Comparison of ENCODE assay signal across 8 mouse cellular contexts in genomic region chr6:49319595-49320315, GRCm38 (mm10). TPM values are rescaled to one million over a fixed set of nuclear protein-coding genes. Genes with fewer than 3 reads are reported as not detected.
DNase-seq lines count a peak whose midpoint lies in the region; ATAC-seq and TF ChIP-seq lines count a peak whose summit lies in the region.

No protein-coding gene starts in this region.

- 13% methylated on average over 13 of the region's 13 CpGs for whole genome bisulfite sequencing in heart, postnatal 0 days
- WGBS in embryonic facial prominence, embryonic 13.5 days, result 10% methylated on average over 13 of the region's 13 CpGs
- WGBS in limb, embryonic 15.5 days, result 11% methylated on average over 13 of the region's 13 CpGs
- 13% methylated on average over 13 of the region's 13 CpGs for WGBS in neural tube, embryonic 15.5 days

- H3K27me3 ChIP-seq in heart, postnatal 0 days (ENCODE audit: control insufficient read depth, insufficient read depth, low read length), result no peaks in the 10 kb centered on the region
- H3K27me3 ChIP-seq in embryonic facial prominence, embryonic 13.5 days, result no peaks in the 10 kb centered on the region
- H3K27me3 ChIP-seq in limb, embryonic 15.5 days, result no peaks in the 10 kb centered on the region
- no peaks in the 10 kb centered on the region for H3K27me3 ChIP-seq in neural tube, embryonic 15.5 days (replicated peaks)

- H3K36me3 ChIP-seq in heart, postnatal 0 days (replicated peaks; ENCODE audit: control insufficient read depth, insufficient read depth, low read length), result no peaks in the 10 kb centered on the region
- H3K36me3 ChIP-seq in ES-E14 (ENCODE audit: control insufficient read depth, insufficient read depth, low read length, poor library complexity, severe bottlenecking), result no peaks in the 10 kb centered on the region
- H3K36me3 ChIP-seq in embryonic facial prominence, embryonic 13.5 days, result no peaks in the 10 kb centered on the region
- H3K36me3 ChIP-seq in limb, embryonic 15.5 days, result no peaks in the 10 kb centered on the region
- H3K36me3 ChIP-seq in neural tube, embryonic 15.5 days, result no peaks in the 10 kb centered on the region

- ATAC-seq in heart, postnatal 0 days (ENCODE audit: insufficient read depth, low read depth), result no peak
- no peak for ATAC-seq in embryonic facial prominence, embryonic 13.5 days (ENCODE audit: insufficient number of reproducible peaks, insufficient read depth, low FRiP score, low TSS enrichment, low read depth)
- no peak for ATAC-seq in limb, embryonic 15.5 days (ENCODE audit: insufficient number of reproducible peaks, low FRiP score, low TSS enrichment, low read depth)
- peak; percentile 43 for ATAC-seq in neural tube, embryonic 15.5 days (ENCODE audit: low FRiP score)
- ATAC-seq in erythroid progenitor cell, adult 5-6 weeks (replicated peaks; ENCODE audit: low FRiP score, poor library complexity, severe bottlenecking), result no peak

- no peak for TF ChIP-seq CTCF in heart, postnatal 0 days (IDR thresholded peaks at IDR 0.05; ENCODE audit: low read depth)

- peak overlapping the region; percentile 63 for H3K4me2 ChIP-seq in heart, postnatal 0 days (ENCODE audit: low read depth, low read length)
- peak overlapping the region; percentile 65 for H3K4me2 ChIP-seq in embryonic facial prominence, embryonic 13.5 days
- peak overlapping the region; percentile 60 for H3K4me2 ChIP-seq in limb, embryonic 15.5 days
- peak overlapping the region; percentile 58 for H3K4me2 ChIP-seq in neural tube, embryonic 15.5 days

- peak overlapping the region; percentile 70 for H3K4me3 ChIP-seq in heart, postnatal 0 days (ENCODE audit: low read depth, low read length)
- peak overlapping the region; percentile 74 to 75 for H3K4me3 ChIP-seq in ES-E14 (ENCODE audit: insufficient read depth in 1 of 2, low read depth in 1 of 2, low read length in 2 of 2, poor library complexity in 1 of 2, severe bottlenecking in 1 of 2)
- peak overlapping the region; percentile 74 for H3K4me3 ChIP-seq in embryonic facial prominence, embryonic 13.5 days
- peak overlapping the region; percentile 88 for H3K4me3 ChIP-seq in limb, embryonic 15.5 days
- peak overlapping the region; percentile 86 for H3K4me3 ChIP-seq in neural tube, embryonic 15.5 days (replicated peaks)

- H3K9me3 ChIP-seq in heart, postnatal 0 days (replicated peaks; ENCODE audit: control insufficient read depth, low read length), result no peaks in the 10 kb centered on the region
- no peaks in the 10 kb centered on the region for H3K9me3 ChIP-seq in ES-E14 (ENCODE audit: control insufficient read depth, insufficient read depth, low read depth, low read length)
- H3K9me3 ChIP-seq in embryonic facial prominence, embryonic 13.5 days, result no peaks in the 10 kb centered on the region
- no peaks in the 10 kb centered on the region for H3K9me3 ChIP-seq in limb, embryonic 15.5 days
- H3K9me3 ChIP-seq in neural tube, embryonic 15.5 days (replicated peaks), result no peaks in the 10 kb centered on the region

- DNase-seq in heart, postnatal 0 days (ENCODE audit: low spot score), result peak; percentile 20
- no peak for DNase-seq in heart, postnatal 4 days
- DNase-seq in ES-E14 (ENCODE audit: low read depth, low spot score), result no peak
- no peak for DNase-seq in gastrocnemius, adult 8-10 months (ENCODE audit: low spot score in 2 of 2)

- in situ Hi-C loops in ES-E14 (cut with MboI; ENCODE audit: low sequenced_read_pairs in 2 of 2, unreplicated experiment in 2 of 2), result no loop called here

- peak overlapping the region; percentile 66 for H3K9ac ChIP-seq in heart, postnatal 0 days (replicated peaks; ENCODE audit: low read depth, low read length)
- peak overlapping the region; percentile 63 for H3K9ac ChIP-seq in ES-E14 (ENCODE audit: insufficient read depth, low read depth, low read length, poor library complexity, severe bottlenecking)
- H3K9ac ChIP-seq in embryonic facial prominence, embryonic 13.5 days, result peak overlapping the region; percentile 86
- H3K9ac ChIP-seq in limb, embryonic 15.5 days, result peak overlapping the region; percentile 80
- H3K9ac ChIP-seq in neural tube, embryonic 15.5 days (replicated peaks), result peak overlapping the region; percentile 76

- H3K4me1 ChIP-seq in heart, postnatal 0 days (ENCODE audit: control insufficient read depth, insufficient read depth), result no peaks in the 10 kb centered on the region; the same call in 1 of the 2 replicates
- H3K4me1 ChIP-seq in ES-E14 (ENCODE audit: control insufficient read depth in 2 of 2, insufficient read depth in 2 of 2, low read length in 2 of 2, poor library complexity in 1 of 2), result peaks cover 2 to 6% of the 10 kb centered on the region in 2 experiments; a peak in 1 of 4 replicates
- peaks cover 15% of the 10 kb centered on the region for H3K4me1 ChIP-seq in embryonic facial prominence, embryonic 13.5 days
- H3K4me1 ChIP-seq in limb, embryonic 15.5 days, result peaks cover 9% of the 10 kb centered on the region
- peaks cover 5% of the 10 kb centered on the region for H3K4me1 ChIP-seq in neural tube, embryonic 15.5 days

- TF ChIP-seq EP300 in heart, postnatal 0 days (IDR thresholded peaks at IDR 0.05; ENCODE audit: low read depth), result no peak

- H3K27ac ChIP-seq in heart, postnatal 0 days (ENCODE audit: low read depth), result peak overlapping the region; percentile 84
- peak overlapping the region; percentile 51 for H3K27ac ChIP-seq in ES-E14 (ENCODE audit: insufficient read depth, low read depth, low read length, poor library complexity, severe bottlenecking)
- H3K27ac ChIP-seq in embryonic facial prominence, embryonic 13.5 days, result peak overlapping the region; percentile 82
- H3K27ac ChIP-seq in limb, embryonic 15.5 days, result peak overlapping the region; percentile 87
- peak overlapping the region; percentile 91 for H3K27ac ChIP-seq in neural tube, embryonic 15.5 days (replicated peaks)

TF ChIP-seq in ES-E14, 5 proteins besides CTCF, POLR2A, EP300 and RAD21:
- no peak for TF ChIP-seq ZNF384 (IDR thresholded peaks at IDR 0.05; ENCODE audit: low read depth, low read length)
- TF ChIP-seq CHD2 (IDR thresholded peaks at IDR 0.05; ENCODE audit: low read depth, low read length), result no peak
- TF ChIP-seq HCFC1 (IDR thresholded peaks at IDR 0.05; ENCODE audit: borderline replicate concordance, insufficient read depth, low read length), result no peak
- peak; percentile 69 for TF ChIP-seq MAFK (IDR thresholded peaks at IDR 0.05; ENCODE audit: insufficient read depth, low read depth, low read length)
- no peak for TF ChIP-seq ZC3H11A (IDR thresholded peaks at IDR 0.05; ENCODE audit: borderline replicate concordance, low read depth, low read length)

RNA-seq across cellular contexts. Expression of gene Ccdc126, which starts 0.7 kb away (rescaled TPM):
- 4.3 and 6.9 TPM in 2 replicates for total RNA-seq in heart, postnatal 0 days (2014; rRNA removed; ENCODE audit: low replicate concordance)
- 8.3 and 9.2 TPM in 2 replicates for polyA plus RNA-seq in heart, postnatal 0 days (2015; fragmentation: Nextera tagmentation; extraction: Ambion mirVana)
- total RNA-seq in heart, postnatal 4 days (2021), result 1 to 10 TPM; 4.4 to 4.9 TPM
- total RNA-seq in ES-E14 (2012; rRNA removed), result 8.4 and 8.7 TPM in 2 replicates
- polyA plus RNA-seq in embryonic facial prominence, embryonic 13.5 days (2015; fragmentation: Nextera tagmentation; extraction: Ambion mirVana), result 11.1 and 11.5 TPM in 2 replicates
- 11.0 and 11.6 TPM in 2 replicates for polyA plus RNA-seq in limb, embryonic 15.5 days (2015; fragmentation: Nextera tagmentation; extraction: Ambion mirVana)
- polyA plus RNA-seq in neural tube, embryonic 15.5 days (2015; fragmentation: Nextera tagmentation; extraction: Ambion mirVana), result 8.0 and 8.9 TPM in 2 replicates
- total RNA-seq in erythroid progenitor cell, adult 5-6 weeks (2015; ENCODE audit: low replicate concordance), result 5.0 and 6.1 TPM in 2 replicates
- total RNA-seq in erythroid progenitor cell, adult 5-6 weeks (2017; ENCODE audit: low replicate concordance), result 1.4 and 2.4 TPM in 2 replicates
- 1 to 10 TPM; 1.6 to 2.2 (median 1.8) TPM for total RNA-seq in gastrocnemius, adult 8-10 months (2022)

RNA-seq across cellular contexts. Expression of gene Fam221a, which starts 47.8 kb away (rescaled TPM):
- 0.11 and 4.8 TPM in 2 replicates for total RNA-seq in heart, postnatal 0 days (2014; rRNA removed; ENCODE audit: low replicate concordance)
- polyA plus RNA-seq in heart, postnatal 0 days (2015; fragmentation: Nextera tagmentation; extraction: Ambion mirVana), result 1.9 and 2.5 TPM in 2 replicates
- total RNA-seq in heart, postnatal 4 days (2021), result 1 to 10 TPM; 2.3 to 2.7 TPM
- 3.8 and 4.9 TPM in 2 replicates for total RNA-seq in ES-E14 (2012; rRNA removed)
- polyA plus RNA-seq in embryonic facial prominence, embryonic 13.5 days (2015; fragmentation: Nextera tagmentation; extraction: Ambion mirVana), result 8.1 and 11.9 TPM in 2 replicates
- 6.3 and 7.2 TPM in 2 replicates for polyA plus RNA-seq in limb, embryonic 15.5 days (2015; fragmentation: Nextera tagmentation; extraction: Ambion mirVana)
- polyA plus RNA-seq in neural tube, embryonic 15.5 days (2015; fragmentation: Nextera tagmentation; extraction: Ambion mirVana), result 5.4 and 6.3 TPM in 2 replicates
- 4.6 TPM in 1 of 2 replicates, not detected in the other for total RNA-seq in erythroid progenitor cell, adult 5-6 weeks (2015; ENCODE audit: low replicate concordance)
- total RNA-seq in erythroid progenitor cell, adult 5-6 weeks (2017; ENCODE audit: low replicate concordance), result not detected in 2 replicates
- total RNA-seq in gastrocnemius, adult 8-10 months (2022), result under 1 TPM in 1 of 4 experiments, not detected in 3; 0.51 TPM

RNA-seq across cellular contexts. Expression of gene Tra2a, which starts 55.9 kb away (rescaled TPM):
- 33.6 and 41.8 TPM in 2 replicates for total RNA-seq in heart, postnatal 0 days (2014; rRNA removed; ENCODE audit: low replicate concordance)
- polyA plus RNA-seq in heart, postnatal 0 days (2015; fragmentation: Nextera tagmentation; extraction: Ambion mirVana), result 26.0 and 32.5 TPM in 2 replicates
- total RNA-seq in heart, postnatal 4 days (2021), result 10 to 100 TPM; 41.3 to 49.4 TPM
- 105 and 136 TPM in 2 replicates for total RNA-seq in ES-E14 (2012; rRNA removed)
- polyA plus RNA-seq in embryonic facial prominence, embryonic 13.5 days (2015; fragmentation: Nextera tagmentation; extraction: Ambion mirVana), result 136 and 143 TPM in 2 replicates
- 81.9 and 98.3 TPM in 2 replicates for polyA plus RNA-seq in limb, embryonic 15.5 days (2015; fragmentation: Nextera tagmentation; extraction: Ambion mirVana)
- polyA plus RNA-seq in neural tube, embryonic 15.5 days (2015; fragmentation: Nextera tagmentation; extraction: Ambion mirVana), result 102 and 109 TPM in 2 replicates
- total RNA-seq in erythroid progenitor cell, adult 5-6 weeks (2015; ENCODE audit: low replicate concordance), result 176 and 196 TPM in 2 replicates
- 116 and 133 TPM in 2 replicates for total RNA-seq in erythroid progenitor cell, adult 5-6 weeks (2017; ENCODE audit: low replicate concordance)
- total RNA-seq in gastrocnemius, adult 8-10 months (2022), result 10 to 100 TPM; 11.4 to 15.3 (median 14.3) TPM
